Mouse (Mus musculus): Measurements from ENCODE around the gene Rhox4c.
"Not testable (repeated sequence)": the region's sequence is repeated elsewhere in the genome, so short reads cannot be mapped to it uniquely, and the experiment has no call there.

Rhox4c gene

DNA sequence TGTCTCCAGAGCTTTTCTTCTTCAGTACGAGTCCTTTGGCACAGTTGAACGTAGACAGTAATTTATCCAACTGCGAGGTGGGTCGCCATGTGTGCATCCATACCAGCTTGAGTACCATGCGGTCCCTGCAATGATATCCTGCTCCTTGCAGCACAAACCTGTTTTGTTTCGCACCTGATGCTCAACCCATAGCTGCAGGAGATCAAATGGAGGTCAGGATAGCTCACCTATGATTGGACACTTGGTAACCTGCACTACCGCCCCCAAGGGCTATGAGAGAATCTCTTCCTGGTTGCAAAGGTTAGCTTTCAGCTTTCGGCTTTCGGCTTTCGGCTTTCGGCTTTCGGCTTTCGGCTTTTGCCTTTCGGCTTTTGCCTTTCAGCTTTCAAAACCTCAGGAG, at the start of gene Rhox4c:
TSS of gene Rhox4c (plus strand) at position 301 of the 400 bp plus-strand sequence.
- not testable (repeated sequence) for DNase-seq

DNA sequence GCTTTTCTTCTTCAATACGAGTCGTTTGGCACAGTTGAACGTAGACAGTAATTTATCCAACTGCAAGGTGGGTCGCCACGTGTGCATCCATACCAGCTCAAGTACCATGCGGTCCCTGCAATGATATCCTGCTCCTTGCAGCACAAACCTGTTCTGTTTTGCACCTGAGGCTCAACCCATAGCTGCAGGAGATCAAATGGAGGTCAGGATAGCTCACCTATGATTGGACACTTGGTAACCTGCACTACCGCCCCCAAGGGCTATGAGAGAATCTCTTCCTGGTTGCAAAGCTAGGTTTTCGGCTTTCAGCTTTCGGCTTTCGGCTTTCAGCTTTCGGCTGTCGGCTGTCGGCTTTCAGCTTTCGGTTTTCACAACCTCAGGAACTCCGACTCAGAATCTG, 47.9 kb upstream of the Rhox4c start, which contains the start of gene Rhox4b:
TSS of gene Rhox4b (plus strand) at position 301 of the 400 bp plus-strand sequence.
- not testable (repeated sequence) for DNase-seq

DNA sequence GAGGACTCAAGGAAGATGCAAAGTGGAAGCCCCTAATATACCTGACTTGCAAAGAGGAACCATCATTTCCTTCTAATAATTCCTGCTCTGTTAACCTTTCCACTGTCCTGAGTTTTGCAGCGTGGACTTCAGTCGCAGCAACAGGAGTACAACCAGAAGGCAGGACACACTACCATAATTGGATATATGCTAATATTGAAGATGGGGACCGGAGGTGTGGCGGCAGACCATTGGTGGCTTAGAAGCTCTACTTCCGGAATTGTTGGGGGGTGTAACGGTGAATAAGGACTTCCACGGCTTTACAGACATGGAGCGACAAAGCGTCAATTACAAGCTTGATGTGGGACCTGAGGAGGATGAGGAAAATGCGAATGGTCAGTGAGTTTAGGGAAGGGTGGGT, 26.8 kb upstream of the Rhox4c start, which contains the start of gene Rhox2c:
TSS of gene Rhox2c (plus strand) at position 301 of the 400 bp plus-strand sequence.
- DNase-seq = not testable (repeated sequence)

DNA sequence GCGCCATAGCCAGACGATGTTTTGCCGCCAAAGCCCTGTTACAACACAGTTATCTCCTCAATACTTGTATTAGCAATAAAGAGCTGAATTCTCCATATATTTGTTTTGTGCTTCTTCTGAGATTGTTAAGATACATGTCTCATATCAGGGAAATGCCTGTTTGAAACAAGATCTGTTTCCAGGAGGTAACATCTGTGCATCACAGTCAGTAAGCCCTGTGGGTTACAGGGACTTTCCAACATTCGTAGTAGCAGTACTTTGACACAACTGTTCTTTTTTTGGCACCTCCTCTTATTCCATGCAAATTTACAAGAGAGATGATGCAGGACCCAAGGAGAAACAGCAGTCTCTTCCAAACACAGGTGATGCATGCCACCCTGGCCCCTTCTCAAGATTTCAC, 21.9 kb upstream of the Rhox4c start, which contains the start of gene Rhox3c:
TSS of gene Rhox3c (plus strand) at position 301 of the 400 bp plus-strand sequence.
- DNase-seq = not testable (repeated sequence)

DNA sequence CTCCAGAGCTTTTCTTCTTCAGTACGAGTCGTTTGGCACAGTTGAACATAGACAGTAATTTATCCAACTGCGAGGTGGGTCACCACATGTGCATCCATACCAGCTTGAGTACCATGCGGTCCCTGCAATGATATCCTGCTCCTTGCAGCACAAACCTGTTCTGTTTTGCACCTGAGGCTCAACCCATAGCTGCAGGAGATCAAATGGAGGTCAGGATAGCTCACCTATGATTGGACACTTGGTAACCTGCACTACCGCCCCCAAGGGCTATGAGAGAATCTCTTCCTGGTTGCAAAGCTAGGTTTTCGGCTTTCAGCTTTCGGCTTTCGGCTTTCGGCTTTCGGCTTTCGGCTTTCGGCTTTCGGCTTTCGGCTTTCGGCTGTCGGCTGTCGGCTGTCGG, 33.9 kb downstream of the Rhox4c start, which contains the start of gene Rhox4d:
TSS of gene Rhox4d (plus strand) at position 301 of the 400 bp plus-strand sequence.
- not testable (repeated sequence) for DNase-seq

DNA sequence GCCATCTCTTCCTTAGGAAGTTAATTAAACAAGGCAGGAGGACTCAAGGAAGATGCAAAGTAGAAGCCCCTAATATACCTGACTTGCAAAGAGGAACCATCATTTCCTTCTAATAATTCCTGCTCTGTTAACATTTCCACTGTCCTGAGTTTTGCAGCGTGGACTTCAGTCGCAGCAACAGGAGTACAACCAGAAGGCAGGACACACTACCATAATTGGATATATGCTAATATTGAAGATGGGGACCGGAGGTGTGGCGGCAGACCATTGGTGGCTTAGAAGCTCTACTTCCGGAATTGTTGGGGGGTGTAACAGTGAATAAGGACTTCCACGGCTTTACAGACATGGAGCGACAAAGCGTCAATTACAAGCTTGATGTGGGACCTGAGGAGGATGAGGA, 50.0 kb downstream of the Rhox4c start, which contains the start of gene Rhox2e:
TSS of gene Rhox2e (plus strand) at position 301 of the 400 bp plus-strand sequence.
- DNase-seq = not testable (repeated sequence)
